Mouse (Mus musculus) limb, embryonic 12.5 days (tissue): ENCODE measurements around the gene Prkcz. TPM values are rescaled to one million over a fixed set of nuclear protein-coding genes. Genes with fewer than 3 reads are reported as not detected.

Experiments used
- ATAC-seq: fragments of 200-750 bp; cut with Nextera tagmentation; 2 replicates; pipeline ENCODE4 v1.8.0; 2017; ENCODE audit warnings: low read depth, moderate TSS enrichment; ENCODE audit not compliant: insufficient number of reproducible peaks, insufficient read depth, low FRiP score, low TSS enrichment
- H3K27ac ChIP-seq: fragments of 300-500 bp; sonication (generic); 2 replicates; pipeline ENCODE4 v1.5.1; 2016; ENCODE audit warnings: mild to moderate bottlenecking, moderate library complexity
- H3K27me3 ChIP-seq: fragments of 300-500 bp; sonication (generic); 2 replicates; pipeline ENCODE4 v1.6.1; 2016; ENCODE audit warnings: mild to moderate bottlenecking, moderate library complexity
- H3K36me3 ChIP-seq: fragments of 300-500 bp; sonication (generic); 2 replicates; pipeline ENCODE4 v1.6.1; 2016; ENCODE audit warnings: mild to moderate bottlenecking, moderate library complexity
- H3K4me1 ChIP-seq: fragments of 300-500 bp; sonication (generic); replicated peaks from 2 replicates; pipeline ENCODE4 v1.6.1; 2016
- H3K4me2 ChIP-seq: fragments of 300-500 bp; sonication (generic); 2 replicates; pipeline ENCODE4 v1.6.1; 2016; ENCODE audit warnings: mild to moderate bottlenecking, moderate library complexity
- H3K4me3 ChIP-seq: fragments of 300-500 bp; sonication (generic); replicated peaks from 2 replicates; pipeline ENCODE4 v1.5.1; 2016; ENCODE audit warnings: mild to moderate bottlenecking
- H3K9ac ChIP-seq: fragments of 300-500 bp; sonication (generic); replicated peaks from 2 replicates; pipeline ENCODE4 v1.6.1; 2016; ENCODE audit warnings: mild to moderate bottlenecking, moderate library complexity
- H3K9me3 ChIP-seq: fragments of 300-500 bp; sonication (generic); 2 replicates; pipeline ENCODE4 v1.6.1; 2016; ENCODE audit warnings: mild to moderate bottlenecking, moderate library complexity
- WGBS: fragments of 180-500 bp; shearing (Covaris S2); methylation state at CpG from one replicate; pipeline ENCODE4 v1.1.7; 2016; 5-methylcytosine and 5-hydroxymethylcytosine counted together
- polyA plus RNA-seq: library from polyadenylated mRNA; unstranded; fragments of >200 nt; fragmentation: Nextera tagmentation; extraction: Ambion mirVana; gene quantifications from 2 replicates; pipeline ENCODE4 v1.2.1, GENCODE M21; 2016

The Prkcz gene
- polyA plus RNA-seq, 1 experiment from 2014 or later, result 7.9 TPM

GRCm38 (mm10) chr4:155222841-155223593 is 138.1 kb downstream of the Prkcz start:
- Histone ChIP-seq H3K36me3 (no peaks in the 10 kb centered on the region; the same call in 1 of the 2 replicates), H3K4me2 (peak overlapping the region; percentile 68), H3K4me3 (peak overlapping the region; percentile 96), H3K9ac (peak overlapping the region; percentile 72), H3K27ac (peak overlapping the region; percentile 97), H3K4me1 (peaks cover 40% of the 10 kb centered on the region), H3K9me3 (no peaks in the 10 kb centered on the region), H3K27me3 (no peaks in the 10 kb centered on the region)
- ATAC-seq, result peak; percentile 100
- WGBS, result under 1% methylated on average over 96 of the region's 116 CpGs

- H3K9ac ChIP-seq, result peak within 1 kb of the TSS; percentile 97
- WGBS, result under 1% methylated on average over 25 of the region's 63 CpGs
- ATAC-seq, result no peak
- H3K4me2 ChIP-seq, result peak within 1 kb of the TSS; percentile 99
- H3K9me3 ChIP-seq, result no peaks in the 10 kb centered on the region
- H3K4me1 ChIP-seq, result peaks cover 45% of the 10 kb centered on the region
- H3K4me3 ChIP-seq, result peak within 1 kb of the TSS; percentile 96
- H3K27me3 ChIP-seq, result no peaks in the 10 kb centered on the region
- H3K27ac ChIP-seq, result peak within 1 kb of the TSS; percentile 97
- H3K36me3 ChIP-seq, result no peaks in the 10 kb centered on the region; the same call in 1 of the 2 replicates
Measured at GRCm38 (mm10) chr4:155222552-155222840, 138.7 kb downstream of the Prkcz start, which contains the start of gene Ski. TSS of gene Ski (minus strand) at chr4:155222592.

- H3K27me3 ChIP-seq, result no peaks in the 10 kb centered on the region
- H3K9me3 ChIP-seq, result no peaks in the 10 kb centered on the region
- H3K36me3 ChIP-seq, result no peaks in the 10 kb centered on the region; the same call in 1 of the 2 replicates
- WGBS, result under 1% methylated on average over 88 of the region's 93 CpGs
- peak overlapping the region; percentile 97 for H3K9ac ChIP-seq
- H3K4me1 ChIP-seq, result peaks cover 51% of the 10 kb centered on the region
- ATAC-seq, result no peak
- peak overlapping the region; percentile 99 for H3K4me2 ChIP-seq
- peak overlapping the region; percentile 82 for H3K27ac ChIP-seq
- peak overlapping the region; percentile 96 for H3K4me3 ChIP-seq
Measured at GRCm38 (mm10) chr4:155221599-155222551, 139.3 kb downstream of the Prkcz start.

GRCm38 (mm10) chr4:155221106-155221505 is 140.1 kb downstream of the Prkcz start:
- no peak for ATAC-seq
- WGBS, result 2% methylated on average over 7 of the region's 7 CpGs
- Histone ChIP-seq H3K9ac (peak overlapping the region; percentile 97), H3K4me3 (peak overlapping the region; percentile 96), H3K36me3 (peaks cover 8% of the 10 kb centered on the region; the same call in 1 of the 2 replicates), H3K27me3 (no peaks in the 10 kb centered on the region), H3K9me3 (no peaks in the 10 kb centered on the region), H3K4me1 (peaks cover 59% of the 10 kb centered on the region), H3K4me2 (peak overlapping the region; percentile 99), H3K27ac (no peak overlapping the region)

- H3K4me2 ChIP-seq, result peak overlapping the region; percentile 99
- no peaks in the 10 kb centered on the region for H3K9me3 ChIP-seq
- H3K4me1 ChIP-seq, result peaks cover 65% of the 10 kb centered on the region
- WGBS, result 12% methylated on average over 14 of the region's 14 CpGs
- H3K9ac ChIP-seq, result peak overlapping the region; percentile 97
- no peak overlapping the region for H3K27ac ChIP-seq
- H3K4me3 ChIP-seq, result peak overlapping the region; percentile 96
- ATAC-seq, result no peak
- H3K27me3 ChIP-seq, result no peaks in the 10 kb centered on the region
- peaks cover 8% of the 10 kb centered on the region; the same call in 1 of the 2 replicates for H3K36me3 ChIP-seq
Measured at GRCm38 (mm10) chr4:155220213-155221100, 140.7 kb downstream of the Prkcz start.

GRCm38 (mm10) chr4:155219271-155220212 is 141.6 kb downstream of the Prkcz start:
- no peak for ATAC-seq
- H3K4me3 ChIP-seq, result peak overlapping the region; percentile 96
- H3K9ac ChIP-seq, result peak overlapping the region; percentile 97
- H3K36me3 ChIP-seq, result peaks cover 8% of the 10 kb centered on the region; the same call in 1 of the 2 replicates
- H3K27me3 ChIP-seq, result no peaks in the 10 kb centered on the region
- no peaks in the 10 kb centered on the region for H3K9me3 ChIP-seq
- 63% methylated on average over 12 of the region's 12 CpGs for WGBS
- peaks cover 74% of the 10 kb centered on the region for H3K4me1 ChIP-seq
- H3K27ac ChIP-seq, result peak overlapping the region; percentile 5; the same call in 1 of the 2 replicates
- peak overlapping the region; percentile 99 for H3K4me2 ChIP-seq

- ATAC-seq, result no peak
- WGBS, result 75% methylated on average over 9 of the region's 9 CpGs
- Histone ChIP-seq H3K27me3 (no peaks in the 10 kb centered on the region), H3K4me3 (peak overlapping the region; percentile 96), H3K9me3 (no peaks in the 10 kb centered on the region), H3K36me3 (peaks cover 8% of the 10 kb centered on the region; the same call in 1 of the 2 replicates), H3K27ac (peak overlapping the region; percentile 45; the same call in 1 of the 2 replicates), H3K4me1 (peaks cover 80% of the 10 kb centered on the region), H3K4me2 (peak overlapping the region; percentile 99), H3K9ac (0 out of 2 replicates have a peak overlapping the region, but pooled peaks have one; percentile 97)
Measured at GRCm38 (mm10) chr4:155218104-155218732, 142.9 kb downstream of the Prkcz start.

- Histone ChIP-seq H3K27ac (peak overlapping the region; percentile 45; the same call in 1 of the 2 replicates), H3K36me3 (peaks cover 12% of the 10 kb centered on the region; the same call in 1 of the 2 replicates), H3K4me2 (peak overlapping the region; percentile 99), H3K9me3 (no peaks in the 10 kb centered on the region), H3K9ac (no peak overlapping the region), H3K4me1 (peaks cover 87% of the 10 kb centered on the region), H3K4me3 (peak overlapping the region; percentile 96), H3K27me3 (no peaks in the 10 kb centered on the region)
- no peak for ATAC-seq
- WGBS, result 37% methylated on average over 12 of the region's 12 CpGs
Measured at GRCm38 (mm10) chr4:155217241-155218103, 143.7 kb downstream of the Prkcz start.
